Mouse (Mus musculus): ENCODE data around the gene Sugt1.

Sugt1 gene

GRCm38 (mm10) chr14:79680652-79681051, 93.2 kb downstream of the Sugt1 start:
- no peak for DNase-seq

All from lung, postnatal 4 days (tissue).